Mouse (Mus musculus) spleen, postnatal 36 days (tissue): ENCODE measurements around the gene Cldn3.

Source experiments
- DNase-seq, 2 experiments: peaks; one replicate each; pipeline ENCODE4 v3.0.0; 2022; ENCODE audit warnings: low spot score in 2 of 2, mixed read lengths in 1 of 2

Cldn3 gene

GRCm38 (mm10) chr5:135002151-135002550, 16.1 kb downstream of the Cldn3 start:
- no peak for DNase-seq

- DNase-seq, result peak; percentile 36 to 37
Measured at GRCm38 (mm10) chr5:135007802-135008571, 22.0 kb downstream of the Cldn3 start.

- DNase-seq, result peak; percentile 99 to 100
Measured at GRCm38 (mm10) chr5:135008671-135009589, 22.9 kb downstream of the Cldn3 start, which contains the start of gene Abhd11. Gene Abhd11, plus strand, starts transcription at chr5:135009152.

- DNase-seq, result peak; percentile 80 to 86
Measured at GRCm38 (mm10) chr5:135009590-135010319, 23.7 kb downstream of the Cldn3 start.

- DNase-seq, result no peak
Measured at GRCm38 (mm10) chr5:135010320-135010709, 24.3 kb downstream of the Cldn3 start.

GRCm38 (mm10) chr5:135010841-135011743, 25.1 kb downstream of the Cldn3 start:
- DNase-seq, result no peak

- no peak for DNase-seq
Measured at GRCm38 (mm10) chr5:135011809-135012613, 26.0 kb downstream of the Cldn3 start.

- DNase-seq, result peak; percentile 65 to 78
Measured at GRCm38 (mm10) chr5:135012671-135013441, 26.8 kb downstream of the Cldn3 start.

- peak; percentile 73 to 74 for DNase-seq
Measured at GRCm38 (mm10) chr5:135015497-135015896, 29.5 kb downstream of the Cldn3 start.

- DNase-seq, result no peak
Measured at GRCm38 (mm10) chr5:135016224-135016759, 30.3 kb downstream of the Cldn3 start.

- DNase-seq, result no peak
Measured at GRCm38 (mm10) chr5:135021814-135022213, 35.8 kb downstream of the Cldn3 start.

GRCm38 (mm10) chr5:135023344-135024173, 37.5 kb downstream of the Cldn3 start, which contains the start of gene Stx1a:
Gene Stx1a, plus strand, starts transcription at chr5:135023482.
- peak; percentile 75 to 77 for DNase-seq

- DNase-seq, result peak in 1 of 2 experiments; percentile 46
Measured at GRCm38 (mm10) chr5:135024665-135025224, 38.7 kb downstream of the Cldn3 start.

- DNase-seq, result no peak
Measured at GRCm38 (mm10) chr5:135025899-135026298, 39.9 kb downstream of the Cldn3 start.

GRCm38 (mm10) chr5:135029007-135029854, 43.2 kb downstream of the Cldn3 start:
- no peak for DNase-seq

- no peak for DNase-seq
Measured at GRCm38 (mm10) chr5:135032581-135032980, 46.6 kb downstream of the Cldn3 start.

- no peak for DNase-seq
Measured at GRCm38 (mm10) chr5:135034593-135034992, 48.6 kb downstream of the Cldn3 start.
